Mouse (Mus musculus) neural tube, embryonic 15.5 days (tissue): ENCODE results near the gene Gm13695. TPM values are rescaled to one million over a fixed set of nuclear protein-coding genes. Genes with fewer than 3 reads are reported as not detected.
"Not testable (repeated sequence)": the region's sequence is repeated elsewhere in the genome, so short reads cannot be mapped to it uniquely, and the experiment has no call there.

Experiments
- ATAC-seq: fragments of 200-750 bp; cut with Nextera tagmentation; 2 replicates; pipeline ENCODE4 v1.8.0; 2017; ENCODE audit warnings: mild to moderate bottlenecking, moderate TSS enrichment, moderate library complexity; ENCODE audit not compliant: low FRiP score
- H3K27ac ChIP-seq: fragments of 300-500 bp; sonication (generic); replicated peaks from 2 replicates; pipeline ENCODE4 v1.5.1; 2015; ENCODE audit warnings: mild to moderate bottlenecking, inconsistent platforms
- H3K27me3 ChIP-seq: fragments of 300-500 bp; sonication (generic); replicated peaks from 2 replicates; pipeline ENCODE4 v1.6.1; 2015; ENCODE audit warnings: inconsistent platforms
- H3K36me3 ChIP-seq: fragments of 300-500 bp; sonication (generic); 2 replicates; pipeline ENCODE4 v1.6.1; 2015; ENCODE audit warnings: inconsistent platforms
- H3K4me1 ChIP-seq: fragments of 300-500 bp; sonication (generic); 2 replicates; pipeline ENCODE4 v1.6.1; 2015; ENCODE audit warnings: inconsistent platforms
- H3K4me2 ChIP-seq: fragments of 300-500 bp; sonication (generic); 2 replicates; pipeline ENCODE4 v1.6.1; 2015; ENCODE audit warnings: inconsistent platforms, mild to moderate bottlenecking, moderate library complexity
- H3K4me3 ChIP-seq: fragments of 300-500 bp; sonication (generic); replicated peaks from 2 replicates; pipeline ENCODE4 v1.5.1; 2015; ENCODE audit warnings: mild to moderate bottlenecking, inconsistent platforms
- H3K9ac ChIP-seq: fragments of 300-500 bp; sonication (generic); replicated peaks from 2 replicates; pipeline ENCODE4 v1.6.1; 2015; ENCODE audit warnings: mild to moderate bottlenecking, inconsistent platforms
- H3K9me3 ChIP-seq: fragments of 300-500 bp; sonication (generic); replicated peaks from 2 replicates; pipeline ENCODE4 v1.6.1; 2016; ENCODE audit warnings: inconsistent platforms
- WGBS: fragments of 180-500 bp; shearing (Covaris S2); methylation state at CpG from one replicate; pipeline ENCODE4 v1.1.7; 2015; ENCODE audit warnings: mixed read lengths; 5-methylcytosine and 5-hydroxymethylcytosine counted together
- polyA plus RNA-seq: library from polyadenylated mRNA; unstranded; fragments of >200 nt; fragmentation: Nextera tagmentation; extraction: Ambion mirVana; gene quantifications from 2 replicates; pipeline ENCODE4 v1.2.1, GENCODE M21; 2015

Gene Gm13695
- polyA plus RNA-seq = not detected in 2 replicates

- WGBS = no CpG with 5 or more reads among the region's 6 CpGs
- not testable (repeated sequence) for H3K4me2 ChIP-seq, H3K9me3 ChIP-seq, H3K36me3 ChIP-seq, H3K27ac ChIP-seq, H3K4me3 ChIP-seq, H3K9ac ChIP-seq, H3K4me1 ChIP-seq, H3K27me3 ChIP-seq, ATAC-seq
These were observed at the start of gene Gm13695 for GRCm38 (mm10) chr2:83967013-83967412. Gm13695 (plus strand) TSS chr2:83967313.

- WGBS = 78% methylated on average over 2 of the region's 2 CpGs
- no peaks in the 10 kb centered on the region for H3K36me3 ChIP-seq
These were observed 37.5 kb upstream of the Gm13695 start for GRCm38 (mm10) chr2:83929478-83930088.

GRCm38 (mm10) chr2:83940931-83941361 lies 26.2 kb upstream of the Gm13695 start, which contains the start of gene Zswim2:
Zswim2 (minus strand) TSS chr2:83941228.
- H3K9ac ChIP-seq = peak within 1 kb of the TSS; percentile 38; the same call in 1 of the 2 replicates
- under 1% methylated on average over 20 of the region's 20 CpGs for WGBS
- ATAC-seq = peak; percentile 99

More at GRCm38 (mm10) chr2:83929478-83930088, 37.5 kb upstream of the Gm13695 start:
- no peak for ATAC-seq
- no peak overlapping the region for H3K4me3 ChIP-seq
- H3K4me2 ChIP-seq = no peak overlapping the region
- no peaks in the 10 kb centered on the region for H3K9me3 ChIP-seq
- no peaks in the 10 kb centered on the region for H3K4me1 ChIP-seq
- no peak overlapping the region for H3K9ac ChIP-seq
- H3K27ac ChIP-seq = no peak overlapping the region
- H3K27me3 ChIP-seq = no peaks in the 10 kb centered on the region

GRCm38 (mm10) chr2:83941378-83941777 lies 25.7 kb upstream of the Gm13695 start:
- Histone ChIP-seq H3K9me3 (no peaks in the 10 kb centered on the region), H3K4me2 (peak overlapping the region; percentile 74), H3K9ac (0 out of 2 replicates have a peak overlapping the region, but pooled peaks have one; percentile 38), H3K27me3 (no peaks in the 10 kb centered on the region), H3K4me1 (peaks cover 11% of the 10 kb centered on the region), H3K4me3 (peak overlapping the region; percentile 43), H3K27ac (no peak overlapping the region), H3K36me3 (no peaks in the 10 kb centered on the region)
- ATAC-seq = peak; percentile 48; the same call in 1 of the 2 replicates
- WGBS = 38% methylated on average over 3 of the region's 3 CpGs

More at GRCm38 (mm10) chr2:83940931-83941361, 26.2 kb upstream of the Gm13695 start, which contains the start of gene Zswim2:
- H3K9me3 ChIP-seq = no peaks in the 10 kb centered on the region
- peak within 1 kb of the TSS; percentile 74 for H3K4me2 ChIP-seq
- H3K4me3 ChIP-seq = peak within 1 kb of the TSS; percentile 43
- H3K27ac ChIP-seq = peak within 1 kb of the TSS; percentile 56
- no peaks in the 10 kb centered on the region for H3K36me3 ChIP-seq
- H3K27me3 ChIP-seq = no peaks in the 10 kb centered on the region
- H3K4me1 ChIP-seq = peaks cover 11% of the 10 kb centered on the region

- Histone ChIP-seq H3K27ac (no peak overlapping the region), H3K9ac (no peak overlapping the region), H3K4me3 (no peak overlapping the region), H3K9me3 (no peaks in the 10 kb centered on the region), H3K27me3 (no peaks in the 10 kb centered on the region), H3K4me1 (peaks cover 11% of the 10 kb centered on the region), H3K36me3 (no peaks in the 10 kb centered on the region), H3K4me2 (no peak overlapping the region)
- ATAC-seq = no peak
- 77% methylated on average over 4 of the region's 4 CpGs for WGBS
These were observed 25.3 kb upstream of the Gm13695 start for GRCm38 (mm10) chr2:83941792-83942191.

- ATAC-seq, H3K4me2 ChIP-seq, H3K36me3 ChIP-seq, H3K4me3 ChIP-seq, H3K27ac ChIP-seq, H3K27me3 ChIP-seq, H3K9me3 ChIP-seq, H3K4me1 ChIP-seq, H3K9ac ChIP-seq: not testable (repeated sequence)
- no CpG with 5 or more reads among the region's 6 CpGs for WGBS
These were observed 11.7 kb upstream of the Gm13695 start, which contains the start of gene Gm13698 for GRCm38 (mm10) chr2:83955393-83955792. Gm13698 (plus strand) TSS chr2:83955693.

- not testable (repeated sequence) for H3K9ac ChIP-seq, ATAC-seq, H3K4me1 ChIP-seq, H3K36me3 ChIP-seq, H3K27ac ChIP-seq, H3K27me3 ChIP-seq, H3K4me2 ChIP-seq, H3K4me3 ChIP-seq, H3K9me3 ChIP-seq
- no CpG with 5 or more reads among the region's 6 CpGs for WGBS
These were observed 5.9 kb upstream of the Gm13695 start, which contains the start of gene Gm13693 for GRCm38 (mm10) chr2:83961203-83961602. Gm13693 (plus strand) TSS chr2:83961503.

GRCm38 (mm10) chr2:83972823-83973222 lies 5.7 kb downstream of the Gm13695 start, which contains the start of gene Gm13696:
Gm13696 (plus strand) TSS chr2:83973123.
- H3K4me3 ChIP-seq, H3K27ac ChIP-seq, H3K9ac ChIP-seq, H3K4me1 ChIP-seq, H3K9me3 ChIP-seq, ATAC-seq, H3K36me3 ChIP-seq, H3K4me2 ChIP-seq, H3K27me3 ChIP-seq: not testable (repeated sequence)
- WGBS = no CpG with 5 or more reads among the region's 6 CpGs

GRCm38 (mm10) chr2:83978633-83979032 lies 11.5 kb downstream of the Gm13695 start, which contains the start of gene Gm13694:
Gm13694 (plus strand) TSS chr2:83978933.
- ATAC-seq, H3K9ac ChIP-seq, H3K27me3 ChIP-seq, H3K27ac ChIP-seq, H3K4me1 ChIP-seq, H3K36me3 ChIP-seq, H3K9me3 ChIP-seq, H3K4me2 ChIP-seq, H3K4me3 ChIP-seq: not testable (repeated sequence)
- WGBS = no CpG with 5 or more reads among the region's 6 CpGs

- H3K4me2 ChIP-seq, H3K4me1 ChIP-seq, H3K9me3 ChIP-seq, H3K27ac ChIP-seq, H3K4me3 ChIP-seq, ATAC-seq, H3K9ac ChIP-seq, H3K36me3 ChIP-seq, H3K27me3 ChIP-seq: not testable (repeated sequence)
- no CpG with 5 or more reads among the region's 6 CpGs for WGBS
These were observed 17.3 kb downstream of the Gm13695 start, which contains the start of gene Gm13697 for GRCm38 (mm10) chr2:83984443-83984842. Gm13697 (plus strand) TSS chr2:83984743.

- not testable (repeated sequence) for H3K27me3 ChIP-seq, H3K4me2 ChIP-seq, H3K4me3 ChIP-seq, H3K9me3 ChIP-seq, H3K27ac ChIP-seq, H3K4me1 ChIP-seq, ATAC-seq, H3K36me3 ChIP-seq, H3K9ac ChIP-seq
- no CpG with 5 or more reads among the region's 6 CpGs for WGBS
These were observed 23.1 kb downstream of the Gm13695 start, which contains the start of gene Gm13691 for GRCm38 (mm10) chr2:83990253-83990652. Gm13691 (plus strand) TSS chr2:83990553.

GRCm38 (mm10) chr2:83993639-83994255 lies 26.6 kb downstream of the Gm13695 start:
- H3K27me3 ChIP-seq, H3K36me3 ChIP-seq, H3K27ac ChIP-seq, H3K9me3 ChIP-seq, H3K4me1 ChIP-seq, H3K4me2 ChIP-seq, ATAC-seq, H3K4me3 ChIP-seq, H3K9ac ChIP-seq: not testable (repeated sequence)
- 61% methylated on average over 7 of the region's 9 CpGs for WGBS
